Mouse (Mus musculus): ENCODE measurements around the gene Sars2. TPM values are rescaled to one million over a fixed set of nuclear protein-coding genes. Genes with fewer than 3 reads are reported as not detected.

The Sars2 gene
- polyA plus RNA-seq (2015; fragmentation: Nextera tagmentation; extraction: Ambion mirVana): 18.5 and 21.8 TPM in 2 replicates

DNA sequence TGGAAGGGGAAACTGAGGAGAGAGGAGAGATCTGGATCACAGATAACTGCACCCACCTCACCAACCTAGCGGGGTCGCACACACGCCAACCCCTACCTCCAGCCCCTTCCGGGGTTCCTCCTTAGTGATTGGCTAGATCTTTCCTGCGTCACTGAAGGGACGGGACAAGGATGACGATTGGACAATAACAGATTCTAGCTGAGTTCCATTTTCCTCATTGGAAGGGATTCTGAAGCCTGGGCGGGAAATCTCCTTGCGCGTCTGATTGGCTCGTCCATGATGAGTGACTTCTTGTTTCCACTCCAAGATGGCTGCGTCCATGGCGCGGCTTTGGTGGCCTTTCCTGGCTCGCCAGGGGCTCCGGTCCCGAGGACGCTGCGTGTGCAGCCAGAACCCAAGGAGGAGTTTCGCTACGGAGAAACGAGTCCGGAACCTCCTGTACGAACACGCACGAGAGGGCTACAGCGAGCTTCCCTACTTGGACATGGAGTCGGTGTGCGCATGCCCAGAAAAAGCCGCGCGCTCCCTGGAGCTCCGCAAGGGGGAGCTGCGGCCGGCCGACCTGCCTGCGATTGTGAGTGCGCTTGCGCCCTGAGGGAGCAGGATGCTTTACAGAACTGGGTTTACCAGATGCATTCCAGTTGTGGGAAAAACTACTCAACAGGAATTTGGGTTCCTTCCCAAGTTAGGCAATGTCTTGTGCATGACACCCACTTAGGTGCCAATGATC lies at the start of gene Sars2, which contains the start of gene Mrps12:
TSS of gene Sars2 (plus strand) at position 284 of the 730 bp plus-strand sequence.
TSS of gene Mrps12 (minus strand) at position 112 of the 730 bp plus-strand sequence.

DNA sequence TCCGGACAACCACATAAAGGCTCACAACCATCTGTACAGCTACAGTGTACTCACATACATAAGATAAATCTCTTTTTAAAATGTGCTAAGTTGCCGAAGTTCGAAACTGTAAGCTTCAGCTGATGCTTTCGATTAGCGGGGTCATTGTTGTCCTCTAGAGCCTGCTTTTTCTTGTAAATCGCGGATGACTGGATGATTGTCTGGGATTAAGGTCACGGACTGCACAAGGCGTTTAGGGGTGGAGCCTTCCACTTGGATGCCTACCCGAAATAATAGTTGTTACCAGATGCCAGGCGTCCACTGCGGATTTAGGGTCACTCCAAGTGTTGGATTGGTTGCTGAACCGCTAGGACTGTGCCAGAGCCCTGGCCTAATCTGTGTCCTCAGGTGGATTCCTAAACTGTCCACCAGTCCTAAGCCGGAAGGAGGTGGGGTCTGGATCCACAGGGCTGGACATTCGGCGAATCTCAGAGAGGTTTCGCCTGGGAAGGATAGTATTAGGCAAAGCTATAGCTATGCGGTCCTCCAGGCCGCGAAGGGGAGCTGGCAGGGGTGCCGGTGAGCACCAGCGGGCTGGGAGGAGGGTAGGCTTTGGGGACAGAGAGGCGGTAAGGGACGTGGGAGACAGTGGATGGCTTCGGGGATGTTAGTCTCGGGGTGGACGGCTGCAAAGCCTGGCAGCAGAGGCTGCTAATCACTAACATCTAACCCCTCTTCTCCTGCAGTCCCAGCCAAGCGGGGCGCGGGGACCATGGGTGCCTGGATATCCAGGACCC lies 49.1 kb upstream of the Sars2 start, which contains the start of gene Fbxo27:
TSS of gene Fbxo27 (plus strand) at position 305 of the 776 bp plus-strand sequence.

GRCm38 (mm10) chr7:28716590-28717281 lies 25.1 kb upstream of the Sars2 start, which contains the start of gene Fbxo17:
Fbxo17 (plus strand) TSS chr7:28716804.

DNA sequence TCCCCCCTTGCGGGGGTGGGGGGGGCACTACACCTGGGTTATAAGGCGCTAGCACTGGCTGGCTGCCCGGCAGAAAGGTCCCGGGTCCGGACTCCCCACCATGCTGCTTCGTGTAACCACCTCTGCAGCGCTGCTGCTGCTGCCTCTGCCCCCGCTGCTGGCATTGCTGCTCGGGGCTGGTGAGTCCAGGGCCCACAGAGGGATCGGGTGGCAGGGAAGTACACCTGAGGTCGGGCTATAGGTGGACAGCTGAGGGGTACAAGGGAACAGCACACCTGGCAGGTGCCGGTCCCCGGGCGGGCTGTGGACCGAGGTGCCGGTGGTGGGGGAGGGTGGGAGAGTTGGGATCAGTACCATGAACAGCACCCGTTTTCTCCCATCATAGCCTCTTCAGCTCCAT lies 14.3 kb downstream of the Sars2 start, which contains the start of gene Ccer2:
TSS of gene Ccer2 (plus strand) at position 96 of the 400 bp plus-strand sequence.

DNA sequence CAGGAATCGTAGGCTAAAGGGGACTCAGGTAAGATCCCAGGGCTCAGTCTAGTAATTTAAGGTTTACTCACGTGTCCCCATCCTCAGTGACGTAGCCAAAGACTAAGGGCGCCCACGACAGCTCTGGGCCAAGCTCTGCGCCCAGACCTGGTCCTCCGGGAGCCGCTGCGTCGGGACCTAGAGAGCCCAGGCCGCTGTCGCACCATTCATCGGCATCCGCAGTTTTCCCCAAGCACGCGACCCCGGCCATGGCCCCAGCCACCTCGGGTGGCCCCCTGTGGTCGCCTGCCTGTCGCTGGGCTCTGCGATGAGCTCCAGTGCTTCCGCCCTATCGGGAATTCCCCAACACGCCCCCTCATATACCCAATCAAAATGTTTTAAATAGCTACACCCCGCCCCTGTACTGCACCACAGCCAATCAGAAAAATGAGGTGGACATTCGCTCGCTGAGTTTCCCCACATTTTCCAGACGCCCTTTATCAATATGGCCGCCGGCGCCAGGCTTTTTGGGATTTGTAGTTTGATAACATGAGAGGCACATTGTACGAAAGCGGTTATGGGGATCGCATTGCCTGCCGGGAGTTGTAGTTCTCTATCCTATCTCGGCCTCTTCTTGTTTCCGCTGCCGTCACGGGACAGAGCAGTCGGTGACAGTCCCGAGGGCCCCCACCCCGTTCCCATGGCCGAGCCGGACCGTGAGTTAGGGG lies 24.5 kb downstream of the Sars2 start, which contains the start of gene Sirt2:
TSS of gene Sirt2 (plus strand) at position 563 of the 707 bp plus-strand sequence.

GRCm38 (mm10) chr7:28767462-28767965 lies 25.7 kb downstream of the Sars2 start, which contains the start of gene Nfkbib:
Nfkbib (minus strand) TSS chr7:28767512.

GRCm38 (mm10) chr7:28788307-28789195 lies 46.8 kb downstream of the Sars2 start, which contains the start of gene Rinl:
Rinl (plus strand) TSS chr7:28788969.

Other genes with a start within 250 kb of the Sars2 start
- not detected in 2 replicates for gene Ifnl2, start 231.5 kb upstream of the Sars2 start, polyA plus RNA-seq (2015; fragmentation: Nextera tagmentation; extraction: Ambion mirVana)
- gene Ifnl3, start 219.2 kb upstream of the Sars2 start, polyA plus RNA-seq (2015; fragmentation: Nextera tagmentation; extraction: Ambion mirVana): not detected in 2 replicates
- not detected in 2 replicates for gene Sycn, start 201.1 kb upstream of the Sars2 start, polyA plus RNA-seq (2015; fragmentation: Nextera tagmentation; extraction: Ambion mirVana)
- 0.39 and 0.80 TPM in 2 replicates for gene Nccrp1, start 194.7 kb upstream of the Sars2 start, polyA plus RNA-seq (2015; fragmentation: Nextera tagmentation; extraction: Ambion mirVana)
- 16.1 and 19.3 TPM in 2 replicates for gene Samd4b, start 143.8 kb upstream of the Sars2 start, polyA plus RNA-seq (2015; fragmentation: Nextera tagmentation; extraction: Ambion mirVana)
- gene Pak4, start 143.8 kb upstream of the Sars2 start, polyA plus RNA-seq (2015; fragmentation: Nextera tagmentation; extraction: Ambion mirVana): 12.0 and 12.5 TPM in 2 replicates
- gene Acp7, start 110.7 kb upstream of the Sars2 start, polyA plus RNA-seq (2015; fragmentation: Nextera tagmentation; extraction: Ambion mirVana): 0.40 and 0.52 TPM in 2 replicates
- 13.1 and 15.8 TPM in 2 replicates for gene Fbxo27, start 49.1 kb upstream of the Sars2 start, polyA plus RNA-seq (2015; fragmentation: Nextera tagmentation; extraction: Ambion mirVana)
- gene Fbxo17, start 25.2 kb upstream of the Sars2 start, polyA plus RNA-seq (2015; fragmentation: Nextera tagmentation; extraction: Ambion mirVana): 5.9 and 6.1 TPM in 2 replicates
- gene Mrps12, start 172 bp upstream of the Sars2 start, polyA plus RNA-seq (2015; fragmentation: Nextera tagmentation; extraction: Ambion mirVana): 125 and 130 TPM in 2 replicates
- 1.5 and 2.1 TPM in 2 replicates for gene Ccer2, start 14.2 kb downstream of the Sars2 start, polyA plus RNA-seq (2015; fragmentation: Nextera tagmentation; extraction: Ambion mirVana)
- gene Sirt2, start 24.7 kb downstream of the Sars2 start, polyA plus RNA-seq (2015; fragmentation: Nextera tagmentation; extraction: Ambion mirVana): 154 and 178 TPM in 2 replicates
- 77.9 and 82.5 TPM in 2 replicates for gene Nfkbib, start 25.5 kb downstream of the Sars2 start, polyA plus RNA-seq (2015; fragmentation: Nextera tagmentation; extraction: Ambion mirVana)
- gene Rinl, start 47.0 kb downstream of the Sars2 start, polyA plus RNA-seq (2015; fragmentation: Nextera tagmentation; extraction: Ambion mirVana): 2.5 TPM in 2 replicates
- 155 and 161 TPM in 2 replicates for gene Hnrnpl, start 66.5 kb downstream of the Sars2 start, polyA plus RNA-seq (2015; fragmentation: Nextera tagmentation; extraction: Ambion mirVana)
- 135 and 151 TPM in 2 replicates for gene Ech1, start 83.2 kb downstream of the Sars2 start, polyA plus RNA-seq (2015; fragmentation: Nextera tagmentation; extraction: Ambion mirVana)
- 6.1 and 7.7 TPM in 2 replicates for gene Lgals4, start 91.9 kb downstream of the Sars2 start, polyA plus RNA-seq (2015; fragmentation: Nextera tagmentation; extraction: Ambion mirVana)
- gene Lgals7, start 121.9 kb downstream of the Sars2 start, polyA plus RNA-seq (2015; fragmentation: Nextera tagmentation; extraction: Ambion mirVana): 3.5 and 4.3 TPM in 2 replicates
- gene Capn12, start 139.4 kb downstream of the Sars2 start, polyA plus RNA-seq (2015; fragmentation: Nextera tagmentation; extraction: Ambion mirVana): 0.43 and 0.56 TPM in 2 replicates
- gene Actn4, start 220.3 kb downstream of the Sars2 start, polyA plus RNA-seq (2015; fragmentation: Nextera tagmentation; extraction: Ambion mirVana): 110 and 120 TPM in 2 replicates
- 307 and 320 TPM in 2 replicates for gene Eif3k, start 239.9 kb downstream of the Sars2 start, polyA plus RNA-seq (2015; fragmentation: Nextera tagmentation; extraction: Ambion mirVana)
- 11.8 and 12.8 TPM in 2 replicates for gene Map4k1, start 240.1 kb downstream of the Sars2 start, polyA plus RNA-seq (2015; fragmentation: Nextera tagmentation; extraction: Ambion mirVana)